Comparison of ENCODE assay signal across 25 mouse cellular contexts in genomic region chr6:127492561-127492960, GRCm38 (mm10). TPM values are rescaled to one million over a fixed set of nuclear protein-coding genes. Genes with fewer than 3 reads are reported as not detected.
DNase-seq lines count a peak whose midpoint lies in the region; ATAC-seq and TF ChIP-seq lines count a peak whose summit lies in the region.
"Had no signal": no experiment of that assay in that cellular context is flagged by ENCODE, and none has a peak within 500 bp of the region (broad histone marks: within the 10 kb centered on the region; RNA-seq: fewer than 3 reads in every experiment).

No protein-coding gene starts in this region.

- H3K4me3 ChIP-seq in G1E (ENCODE audit: low read depth, low read length) = no peak overlapping the region
- H3K4me3 ChIP-seq: forebrain, embryonic 10.5 days; forebrain, embryonic 13.5 days; hindbrain, embryonic 10.5 days; hindbrain, embryonic 13.5 days had no signal

- peak; percentile 40; the same call in 1 of the 2 replicates for ATAC-seq in G1E (ENCODE audit: extremely low read depth, insufficient number of reproducible peaks, low FRiP score, poor library complexity, severe bottlenecking)
- ATAC-seq in megakaryocyte, adult 5-6 weeks (ENCODE audit: poor library complexity, severe bottlenecking) = 0 out of 2 replicates have a peak, but pooled peaks have one; percentile 40
- ATAC-seq: forebrain, embryonic 13.5 days; forebrain, embryonic 16.5 days; hindbrain, embryonic 16.5 days; inflammation-experienced regulatory T-cells, adult 6 months; intestine, embryonic 16.5 days; Patski had no signal

- H3K27me3 ChIP-seq in G1E (ENCODE audit: insufficient read depth, low read length) = no peaks in the 10 kb centered on the region
- H3K27me3 ChIP-seq: forebrain, embryonic 13.5 days; hindbrain, embryonic 13.5 days; Patski had no signal

- no peaks in the 10 kb centered on the region for H3K9me3 ChIP-seq in G1E (replicated peaks)
- H3K9me3 ChIP-seq: forebrain, embryonic 10.5 days; forebrain, embryonic 13.5 days; hindbrain, embryonic 10.5 days; hindbrain, embryonic 13.5 days had no signal

- DNase-seq in heart, adult 11 months = peak; percentile 68
- no peak for DNase-seq in heart, postnatal 10 days
- no peak for DNase-seq in G1E (ENCODE audit: low spot score)
- no peak for DNase-seq in spleen, postnatal 4 days (ENCODE audit: low spot score in 2 of 2)
- no peak for DNase-seq in layer of hippocampus, postnatal 10 days (ENCODE audit: low spot score in 2 of 2)
- DNase-seq: adrenal gland, postnatal 10 days; adrenal gland, postnatal 36 days; B cell, adult 2 months; cerebellum, adult 18-20 months; cerebellum, adult 9-10 months; cerebellum, postnatal 25 days; embryo, embryonic 11 days; gastrocnemius, postnatal 10 days; gastrocnemius, postnatal 36 days; heart, postnatal 36 days had no signal

- H3K4me1 ChIP-seq in G1E (ENCODE audit: insufficient read depth, low read depth, low read length) = peaks cover 5% of the 10 kb centered on the region; the same call in 1 of the 2 replicates

- peaks cover 32% of the 10 kb centered on the region for H3K36me3 ChIP-seq in G1E (replicated peaks)

- no peak for TF ChIP-seq CTCF in G1E (IDR thresholded peaks at IDR 0.05; ENCODE audit: low read depth, low read length)

- intact Hi-C loops in heart, postnatal 10 days (cut with DNase I) = no loop called here

RNA-seq across cellular contexts. Expression of gene Parp11, which starts 45.9 kb away (rescaled TPM):
- total RNA-seq in heart, postnatal 10 days (2021) = 1 to 10 TPM; 8.5 to 10.0 TPM
- 19.5 and 27.5 TPM in 2 replicates for total RNA-seq in G1E (2014; fragmentation: Nextera tagmentation)
- 22.3 and 26.8 TPM in 2 replicates for total RNA-seq in G1E (2017)
- 5.0 and 5.7 TPM in 2 replicates for polyA plus RNA-seq in G1E (2012)
- 11.0 and 11.7 TPM in 2 replicates for total RNA-seq in megakaryocyte, adult 5-6 weeks (2015)
- total RNA-seq in megakaryocyte, adult 5-6 weeks (2017) = 19.1 and 25.2 TPM in 2 replicates
- 10 to 100 TPM; 44.7 to 46.0 TPM for total RNA-seq in layer of hippocampus, postnatal 10 days (2021)
